Mouse (Mus musculus) liver, embryonic 13.5 days (tissue): Measurements from ENCODE around the gene Scg5. TPM values are rescaled to one million over a fixed set of nuclear protein-coding genes. Genes with fewer than 3 reads are reported as not detected.

Experiments
- ATAC-seq: fragments of 200-750 bp; cut with Nextera tagmentation; 2 replicates; pipeline ENCODE4 v1.8.0; 2017; ENCODE audit warnings: low read depth, mild to moderate bottlenecking, moderate number of reproducible peaks, moderate library complexity
- DNase-seq: peaks from one replicate; pipeline ENCODE4 v3.0.0; 2022
- H3K27ac ChIP-seq: fragments of 300-500 bp; sonication (generic); 2 replicates; pipeline ENCODE4 v1.5.1; 2015; ENCODE audit warnings: moderate library complexity, mild to moderate bottlenecking, inconsistent platforms
- H3K27me3 ChIP-seq: fragments of 300-500 bp; sonication (generic); 2 replicates; pipeline ENCODE4 v1.6.1; 2015; ENCODE audit warnings: mild to moderate bottlenecking, inconsistent platforms
- H3K36me3 ChIP-seq: fragments of 300-500 bp; sonication (generic); 2 replicates; pipeline ENCODE4 v1.6.1; 2015; ENCODE audit warnings: mild to moderate bottlenecking, inconsistent platforms
- H3K4me1 ChIP-seq: fragments of 300-500 bp; sonication (generic); replicated peaks from 2 replicates; pipeline ENCODE4 v1.6.1; 2015; ENCODE audit warnings: inconsistent platforms
- H3K4me2 ChIP-seq: fragments of 300-500 bp; sonication (generic); 2 replicates; pipeline ENCODE4 v1.6.1; 2015; ENCODE audit warnings: inconsistent platforms, mild to moderate bottlenecking, moderate library complexity
- H3K4me3 ChIP-seq: fragments of 300-500 bp; sonication (generic); replicated peaks from 2 replicates; pipeline ENCODE4 v1.5.1; 2015; ENCODE audit warnings: mild to moderate bottlenecking, inconsistent platforms
- H3K9ac ChIP-seq: fragments of 300-500 bp; sonication (generic); 2 replicates; pipeline ENCODE4 v1.6.1; 2015; ENCODE audit warnings: mild to moderate bottlenecking, inconsistent platforms
- H3K9me3 ChIP-seq: fragments of 300-500 bp; sonication (generic); replicated peaks from 2 replicates; pipeline ENCODE4 v1.6.1; 2016; ENCODE audit warnings: inconsistent platforms
- WGBS: fragments of 180-500 bp; shearing (Covaris S2); methylation state at CpG from one replicate; pipeline ENCODE4 v1.1.7; 2015; ENCODE audit not compliant: insufficient replicate concordance; 5-methylcytosine and 5-hydroxymethylcytosine counted together
- polyA plus RNA-seq: library from polyadenylated mRNA; unstranded; fragments of >200 nt; fragmentation: Nextera tagmentation; extraction: Ambion mirVana; gene quantifications from 2 replicates; pipeline ENCODE4 v1.2.1, GENCODE M21; 2015

The Scg5 gene
- polyA plus RNA-seq, result 0.12 and 0.21 TPM in 2 replicates

DNA sequence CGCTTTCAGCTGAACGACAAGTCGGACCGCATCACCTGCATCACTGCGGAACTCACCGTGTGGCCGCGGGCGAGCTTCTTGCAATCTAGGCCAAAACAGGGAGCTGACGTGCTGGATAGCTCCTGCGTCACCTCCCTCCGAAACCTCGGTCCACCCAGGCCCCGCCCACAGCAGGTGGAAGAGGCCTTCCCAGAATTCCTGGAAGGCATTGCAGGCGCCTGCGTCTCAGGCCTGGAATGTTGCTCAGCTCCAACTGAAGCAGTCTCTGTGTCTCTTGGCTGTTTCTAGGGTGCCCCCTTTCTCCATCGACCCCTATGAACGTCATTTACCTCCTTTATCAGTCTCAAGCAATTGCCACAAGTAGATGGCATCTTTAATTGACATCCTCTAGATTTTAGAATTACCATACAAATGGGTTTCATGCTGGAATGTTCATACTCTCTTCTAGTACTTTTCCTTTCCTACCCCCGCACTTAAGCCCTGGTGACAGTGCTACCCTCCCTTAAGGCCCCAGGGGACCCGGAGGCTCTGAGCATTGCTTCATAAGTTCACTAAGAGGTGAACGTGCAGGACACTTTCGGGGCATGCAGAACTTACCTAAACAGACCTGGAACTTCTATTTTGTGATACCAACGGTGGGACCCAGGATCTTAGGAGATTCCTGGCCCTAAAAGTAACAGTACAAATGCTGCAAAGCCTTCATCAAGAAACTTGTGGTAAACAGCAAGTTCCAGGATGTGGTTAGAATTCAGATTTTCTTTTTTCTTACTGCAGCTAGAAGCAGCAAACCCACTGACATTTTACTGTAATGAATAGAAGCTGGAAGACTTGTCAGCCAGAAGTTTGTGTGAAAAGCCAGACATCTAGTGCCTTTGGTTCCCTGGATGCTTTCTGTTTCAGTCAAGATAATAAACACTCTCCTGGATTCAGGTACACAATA is at the start of gene Scg5:
TSS of gene Scg5 (minus strand) at position 179 of the 940 bp plus-strand sequence.
- WGBS, result 25% methylated on average over 23 of the region's 23 CpGs
- peak within 1 kb of the TSS; percentile 21 for H3K4me2 ChIP-seq
- peaks cover 34% of the 10 kb centered on the region for H3K36me3 ChIP-seq
- ATAC-seq (no peak; the same call in 1 of the 2 replicates), DNase-seq (no peak)
- no peak within 1 kb of the TSS for H3K27ac ChIP-seq
- H3K9me3 ChIP-seq, result peaks cover 10% of the 10 kb centered on the region
- H3K4me1 ChIP-seq, result peaks cover 6% of the 10 kb centered on the region
- H3K27me3 ChIP-seq, result no peaks in the 10 kb centered on the region
- no peak within 1 kb of the TSS for H3K4me3 ChIP-seq
- H3K9ac ChIP-seq, result no peak within 1 kb of the TSS

DNA sequence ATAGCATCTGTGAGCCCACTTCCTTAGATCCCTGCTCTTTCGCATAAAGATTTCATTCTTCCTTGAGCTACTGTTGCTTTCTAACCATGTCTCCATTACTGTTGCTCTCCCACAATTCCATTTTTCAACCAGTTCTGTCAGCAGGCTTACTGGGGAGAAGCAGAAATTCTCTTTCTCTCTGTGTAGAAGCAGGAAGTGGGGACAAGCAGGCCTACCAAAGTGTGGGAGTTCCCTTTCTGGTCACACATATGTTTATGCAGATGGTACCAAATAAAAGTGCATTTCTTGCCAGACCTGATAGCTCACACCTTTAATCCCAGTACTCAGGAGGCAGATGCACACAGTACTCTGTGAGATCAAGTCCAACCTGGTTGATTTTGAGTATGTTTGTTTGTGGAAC is 41.2 kb upstream of the Scg5 start:
- no peak for DNase-seq
- Histone ChIP-seq H3K4me2 (no peak overlapping the region), H3K9ac (no peak overlapping the region), H3K4me1 (no peaks in the 10 kb centered on the region), H3K4me3 (no peak overlapping the region), H3K27ac (no peak overlapping the region), H3K27me3 (no peaks in the 10 kb centered on the region), H3K36me3 (no peaks in the 10 kb centered on the region), H3K9me3 (no peaks in the 10 kb centered on the region)
- ATAC-seq, result no peak
- WGBS, result 52% methylated on average over 1 of the region's 1 CpGs

GRCm38 (mm10) chr2:113868404-113868803 is 39.5 kb upstream of the Scg5 start:
- ATAC-seq, result no peak
- WGBS, result 64% methylated on average over 4 of the region's 4 CpGs

DNA sequence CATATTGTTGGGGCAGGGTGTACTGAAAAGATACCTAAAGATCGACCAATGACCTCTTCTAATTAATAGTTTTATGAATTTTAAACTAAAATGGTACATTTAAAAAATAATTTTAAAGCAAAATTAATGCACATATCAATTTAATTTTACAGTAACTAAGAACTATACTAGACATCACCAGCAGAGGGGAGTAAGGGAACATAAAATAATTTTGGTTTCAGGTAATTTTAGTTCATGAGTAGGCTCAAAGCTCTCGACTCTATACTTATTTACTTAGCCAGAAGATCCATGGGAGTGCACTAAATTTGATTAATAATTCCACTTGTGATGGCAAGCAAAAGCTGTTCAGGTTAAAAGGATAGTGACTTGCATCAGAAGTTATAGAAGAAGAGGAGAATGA is 37.2 kb upstream of the Scg5 start:
- no peak overlapping the region for H3K4me3 ChIP-seq
- H3K27ac ChIP-seq, result no peak overlapping the region
- 16% methylated on average over 2 of the region's 2 CpGs for WGBS
- H3K27me3 ChIP-seq, result no peaks in the 10 kb centered on the region
- H3K4me2 ChIP-seq, result no peak overlapping the region
- DNase-seq (no peak), ATAC-seq (no peak)
- H3K4me1 ChIP-seq, result no peaks in the 10 kb centered on the region
- H3K9ac ChIP-seq, result no peak overlapping the region
- no peaks in the 10 kb centered on the region for H3K9me3 ChIP-seq
- no peaks in the 10 kb centered on the region for H3K36me3 ChIP-seq

More at GRCm38 (mm10) chr2:113868404-113868803, 39.5 kb upstream of the Scg5 start:
- Histone ChIP-seq H3K27me3 (no peaks in the 10 kb centered on the region), H3K4me2 (no peak overlapping the region), H3K4me1 (no peaks in the 10 kb centered on the region), H3K27ac (no peak overlapping the region), H3K9ac (no peak overlapping the region), H3K9me3 (no peaks in the 10 kb centered on the region), H3K36me3 (no peaks in the 10 kb centered on the region), H3K4me3 (no peak overlapping the region)
- DNase-seq, result no peak

DNA sequence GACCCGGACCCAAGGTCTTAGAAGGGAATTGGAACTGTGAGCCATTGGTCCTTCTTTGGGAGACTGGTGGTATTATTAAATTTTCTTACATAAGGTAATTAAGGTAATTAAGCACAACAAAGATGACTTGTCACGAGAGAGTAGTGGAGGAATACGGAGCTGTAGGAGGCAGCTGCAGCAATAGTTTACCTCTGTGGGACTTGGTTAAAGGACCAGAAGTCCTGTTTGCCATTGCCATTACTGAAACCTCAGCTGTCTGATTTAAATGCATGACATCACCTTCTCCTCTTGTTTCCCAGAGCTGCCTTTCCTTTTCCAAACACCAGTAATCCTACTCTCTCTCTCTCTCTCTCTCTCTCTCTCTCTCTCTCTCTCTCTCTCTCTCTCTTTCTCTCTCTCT is 20.2 kb upstream of the Scg5 start:
- peak overlapping the region; percentile 36; the same call in 1 of the 2 replicates for H3K27ac ChIP-seq
- peaks cover 25% of the 10 kb centered on the region for H3K4me1 ChIP-seq
- H3K9me3 ChIP-seq, result no peaks in the 10 kb centered on the region
- no peak for DNase-seq
- H3K9ac ChIP-seq, result peak overlapping the region; percentile 43
- ATAC-seq, result no peak
- H3K4me3 ChIP-seq, result peak overlapping the region; percentile 95
- 9% methylated on average over 3 of the region's 3 CpGs for WGBS
- H3K36me3 ChIP-seq, result peaks cover 19% of the 10 kb centered on the region
- peak overlapping the region; percentile 94 for H3K4me2 ChIP-seq
- no peaks in the 10 kb centered on the region for H3K27me3 ChIP-seq

- peaks cover 25% of the 10 kb centered on the region for H3K4me1 ChIP-seq
- H3K9me3 ChIP-seq, result no peaks in the 10 kb centered on the region
- peak within 1 kb of the TSS; percentile 95 for H3K4me3 ChIP-seq
- ATAC-seq (peak; percentile 98), DNase-seq (peak; percentile 87)
- peak within 1 kb of the TSS; percentile 93 for H3K27ac ChIP-seq
- peaks cover 26% of the 10 kb centered on the region for H3K36me3 ChIP-seq
- peak within 1 kb of the TSS; percentile 89 for H3K9ac ChIP-seq
- H3K4me2 ChIP-seq, result peak within 1 kb of the TSS; percentile 94
- no peaks in the 10 kb centered on the region for H3K27me3 ChIP-seq
- under 1% methylated on average over 48 of the region's 48 CpGs for WGBS
Measured at GRCm38 (mm10) chr2:113848245-113849121, 19.6 kb upstream of the Scg5 start, which contains the start of gene Arhgap11a. Gene Arhgap11a, minus strand, starts transcription at chr2:113848661.

GRCm38 (mm10) chr2:113847678-113848244 is 18.8 kb upstream of the Scg5 start:
- Histone ChIP-seq H3K4me1 (peaks cover 25% of the 10 kb centered on the region), H3K36me3 (peaks cover 31% of the 10 kb centered on the region), H3K9ac (peak overlapping the region; percentile 89), H3K9me3 (no peaks in the 10 kb centered on the region), H3K4me3 (peak overlapping the region; percentile 95), H3K27me3 (no peaks in the 10 kb centered on the region), H3K27ac (peak overlapping the region; percentile 93), H3K4me2 (peak overlapping the region; percentile 94)
- ATAC-seq (no peak; the same call in 1 of the 2 replicates), DNase-seq (no peak)
- 0% methylated on average over 24 of the region's 24 CpGs for WGBS

DNA sequence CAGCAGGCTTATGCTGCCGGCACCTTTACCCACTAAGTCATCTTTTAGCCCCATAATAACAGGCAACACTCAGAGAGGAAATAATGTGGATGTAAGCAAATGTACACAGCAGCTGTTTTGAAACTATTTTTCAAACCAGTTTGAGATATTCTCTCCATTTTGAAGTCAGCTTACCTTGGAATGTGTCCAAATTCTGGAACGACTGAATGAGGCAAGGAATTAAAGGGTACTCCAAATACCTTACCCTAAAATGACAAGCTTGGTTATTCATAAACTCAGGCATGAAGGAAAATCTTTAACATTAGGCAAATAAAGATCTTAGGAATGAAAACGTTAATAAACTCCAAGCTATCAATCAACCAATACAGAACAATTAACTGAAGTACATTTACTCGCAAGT is 16.2 kb upstream of the Scg5 start:
- peaks cover 50% of the 10 kb centered on the region for H3K36me3 ChIP-seq
- DNase-seq (no peak), ATAC-seq (no peak)
- H3K9ac ChIP-seq, result no peak overlapping the region
- H3K27ac ChIP-seq, result no peak overlapping the region
- no peaks in the 10 kb centered on the region for H3K27me3 ChIP-seq
- H3K4me2 ChIP-seq, result no peak overlapping the region
- H3K9me3 ChIP-seq, result no peaks in the 10 kb centered on the region
- 72% methylated on average over 4 of the region's 4 CpGs for WGBS
- peaks cover 25% of the 10 kb centered on the region for H3K4me1 ChIP-seq
- H3K4me3 ChIP-seq, result no peak overlapping the region

- Histone ChIP-seq H3K4me1 (peaks cover 21% of the 10 kb centered on the region), H3K9me3 (no peaks in the 10 kb centered on the region), H3K4me2 (no peak overlapping the region), H3K9ac (no peak overlapping the region), H3K27ac (no peak overlapping the region), H3K36me3 (peaks cover 70% of the 10 kb centered on the region), H3K4me3 (no peak overlapping the region), H3K27me3 (no peaks in the 10 kb centered on the region)
- DNase-seq (no peak), ATAC-seq (no peak)
- 86% methylated on average over 4 of the region's 4 CpGs for whole genome bisulfite sequencing
Measured at GRCm38 (mm10) chr2:113841656-113842437, 12.9 kb upstream of the Scg5 start.

GRCm38 (mm10) chr2:113839488-113839887 is 10.6 kb upstream of the Scg5 start:
- H3K36me3 ChIP-seq, result peaks cover 78% of the 10 kb centered on the region
- no peak for ATAC-seq

More at GRCm38 (mm10) chr2:113839488-113839887, 10.6 kb upstream of the Scg5 start:
- no peak overlapping the region for H3K4me2 ChIP-seq
- 80% methylated on average over 4 of the region's 4 CpGs for WGBS
- H3K9me3 ChIP-seq, result no peaks in the 10 kb centered on the region
- H3K27ac ChIP-seq, result no peak overlapping the region
- no peak overlapping the region for H3K4me3 ChIP-seq
- DNase-seq, result no peak
- H3K27me3 ChIP-seq, result no peaks in the 10 kb centered on the region
- H3K9ac ChIP-seq, result no peak overlapping the region
- H3K4me1 ChIP-seq, result no peaks in the 10 kb centered on the region
